Mouse (Mus musculus) forebrain, embryonic 11.5 days (tissue): ENCODE data around the gene Gabra2. TPM values are rescaled to one million over a fixed set of nuclear protein-coding genes. Genes with fewer than 3 reads are reported as not detected.

Experiments used
- ATAC-seq: fragments of 200-750 bp; cut with Nextera tagmentation; replicated peaks from 2 replicates; pipeline ENCODE4 v1.8.0; 2017; ENCODE audit warnings: moderate TSS enrichment; ENCODE audit not compliant: low FRiP score
- DNase-seq: peaks from one replicate; pipeline ENCODE4 v3.0.0-alpha.2; 2017; ENCODE audit warnings: low spot score
- H3K27ac ChIP-seq: fragments of 300-500 bp; sonication (generic); 2 replicates; pipeline ENCODE4 v1.5.1; 2014; ENCODE audit warnings: low read depth, low read length
- H3K27me3 ChIP-seq: fragments of 300-500 bp; sonication (generic); 2 replicates; pipeline ENCODE4 v1.6.1; 2014; ENCODE audit warnings: mild to moderate bottlenecking, low read length, mixed read lengths; ENCODE audit not compliant: control insufficient read depth, insufficient read depth
- H3K36me3 ChIP-seq: fragments of 300-500 bp; sonication (generic); 2 replicates; pipeline ENCODE4 v1.6.1; 2014; ENCODE audit warnings: mild to moderate bottlenecking, low read length, moderate library complexity, mixed read lengths; ENCODE audit not compliant: control insufficient read depth, insufficient read depth
- H3K4me1 ChIP-seq: fragments of 300-500 bp; sonication (generic); replicated peaks from 2 replicates; pipeline ENCODE4 v1.6.1; 2014; ENCODE audit warnings: low read length, mixed read lengths; ENCODE audit not compliant: control insufficient read depth, insufficient read depth
- H3K4me2 ChIP-seq: fragments of 300-500 bp; sonication (generic); 2 replicates; pipeline ENCODE4 v1.6.1; 2014; ENCODE audit warnings: low read depth, mild to moderate bottlenecking, low read length, moderate library complexity, mixed read lengths; ENCODE audit not compliant: severe bottlenecking
- H3K4me3 ChIP-seq: fragments of 300-500 bp; sonication (generic); 2 replicates; pipeline ENCODE4 v1.5.1; 2014; ENCODE audit warnings: low read depth, low read length
- H3K9ac ChIP-seq: fragments of 300-500 bp; sonication (generic); 2 replicates; pipeline ENCODE4 v1.6.1; 2014; ENCODE audit warnings: low read length
- H3K9me3 ChIP-seq: fragments of 300-500 bp; sonication (generic); 2 replicates; pipeline ENCODE4 v1.6.1; 2016; ENCODE audit warnings: low read length, mixed read lengths; ENCODE audit not compliant: control insufficient read depth
- WGBS: fragments of 180-500 bp; shearing (Covaris S2); extraction: QIAGEN DNeasy Blood & Tissue Kit; methylation state at CpG from one replicate; pipeline ENCODE4 v1.1.7; 2014; 5-methylcytosine and 5-hydroxymethylcytosine counted together
- polyA plus RNA-seq: library from polyadenylated mRNA; unstranded; fragments of >200 nt; fragmentation: Nextera tagmentation; extraction: Ambion mirVana; gene quantifications from 2 replicates; pipeline ENCODE4 v1.2.1, GENCODE M21; 2014

The Gabra2 gene
- polyA plus RNA-seq, 1 experiment from 2014 or later: 4.9 TPM

- H3K4me1 ChIP-seq: no peaks in the 10 kb centered on the region
- H3K36me3 ChIP-seq: no peaks in the 10 kb centered on the region
- ATAC-seq (no peak), DNase-seq (no peak)
- H3K4me2 ChIP-seq: no peak overlapping the region
- H3K9me3 ChIP-seq: no peaks in the 10 kb centered on the region
- no peak overlapping the region for H3K4me3 ChIP-seq
- no peaks in the 10 kb centered on the region for H3K27me3 ChIP-seq
- WGBS: 79% methylated on average over 13 of the region's 13 CpGs
- H3K27ac ChIP-seq: no peak overlapping the region
- no peak overlapping the region for H3K9ac ChIP-seq
Measured at GRCm38 (mm10) chr5:70995617-70996325, 99.9 kb downstream of the Gabra2 start.

GRCm38 (mm10) chr5:70993281-70993680 lies 102.4 kb downstream of the Gabra2 start:
- H3K4me2 ChIP-seq: no peak overlapping the region
- H3K4me3 ChIP-seq: no peak overlapping the region
- no peaks in the 10 kb centered on the region for H3K27me3 ChIP-seq
- H3K4me1 ChIP-seq: no peaks in the 10 kb centered on the region
- no peaks in the 10 kb centered on the region for H3K36me3 ChIP-seq
- no peak overlapping the region for H3K9ac ChIP-seq
- DNase-seq (no peak), ATAC-seq (no peak)
- WGBS: 64% methylated on average over 2 of the region's 2 CpGs
- H3K9me3 ChIP-seq: no peaks in the 10 kb centered on the region
- no peak overlapping the region for H3K27ac ChIP-seq

GRCm38 (mm10) chr5:70990891-70991290 lies 104.8 kb downstream of the Gabra2 start:
- no peak overlapping the region for H3K9ac ChIP-seq
- 86% methylated on average over 3 of the region's 3 CpGs for WGBS
- H3K27me3 ChIP-seq: no peaks in the 10 kb centered on the region
- ATAC-seq: no peak
- no peaks in the 10 kb centered on the region for H3K4me1 ChIP-seq
- no peak overlapping the region for H3K4me2 ChIP-seq
- no peak overlapping the region for H3K27ac ChIP-seq
- H3K9me3 ChIP-seq: no peaks in the 10 kb centered on the region
- H3K36me3 ChIP-seq: no peaks in the 10 kb centered on the region
- H3K4me3 ChIP-seq: no peak overlapping the region
- DNase-seq: no peak
